Mouse (Mus musculus) G1E (cell line): ENCODE data around the gene Mthfr.

Source experiments
- CTCF ChIP-seq: IDR thresholded peaks from 2 replicates; pipeline ENCODE4 v1.5.1; 2012; ENCODE audit warnings: low read depth, low read length, inconsistent platforms, mixed read lengths
- GATA1 ChIP-seq: IDR thresholded peaks from 2 replicates; pipeline ENCODE4 v1.6.1; 2012; ENCODE audit warnings: borderline replicate concordance, low read length, inconsistent platforms, mixed read lengths
- GATA2 ChIP-seq: IDR thresholded peaks from 2 replicates; pipeline ENCODE4 v1.6.1; 2012; ENCODE audit warnings: low read depth, low read length, inconsistent platforms, borderline replicate concordance
- POLR2AphosphoS5 ChIP-seq: IDR thresholded peaks from 2 replicates; pipeline ENCODE4 v1.6.1; 2012; ENCODE audit warnings: low read depth, low read length, inconsistent platforms; ENCODE audit not compliant: insufficient replicate concordance
- TAL1 ChIP-seq: conservative IDR thresholded peaks from 2 replicates; pipeline ENCODE4 v1.6.1; 2012; ENCODE audit warnings: low read depth, low read length, inconsistent platforms, mixed read lengths

- TF ChIP-seq CTCF = no peak
- no peak for TF ChIP-seq GATA1
- no peak for TF ChIP-seq GATA2
- no peak for TF ChIP-seq TAL1
- no peak for TF ChIP-seq POLR2AphosphoS5
Observed at GRCm38 (mm10) chr4:148038079-148038599, 738 bp upstream of the Mthfr start.
